Mouse (Mus musculus) brain, embryonic 14.5 days (tissue): ENCODE results near the gene Cdc42ep2.

Experiments
- CTCF ChIP-seq: fragments of 200-500 bp; IDR thresholded peaks from 2 replicates; pipeline ENCODE4 v1.5.1; 2012; ENCODE audit warnings: inconsistent platforms, mild to moderate bottlenecking, moderate library complexity, borderline replicate concordance; ENCODE audit not compliant: insufficient read depth, insufficient read length; ENCODE audit errors: extremely low read depth
- POLR2A ChIP-seq: fragments of 200-500 bp; IDR thresholded peaks from 2 replicates; pipeline ENCODE4 v1.6.1; 2012; ENCODE audit warnings: mild to moderate bottlenecking, inconsistent platforms, borderline replicate concordance; ENCODE audit not compliant: poor library complexity, insufficient read depth, insufficient read length, severe bottlenecking; ENCODE audit errors: extremely low read depth

- TF ChIP-seq CTCF (no peak), POLR2A (no peak)
These were observed 16.0 kb upstream of the Cdc42ep2 start for GRCm38 (mm10) chr19:5940656-5941055.
